Mouse (Mus musculus) CH12.LX (cell line): ENCODE results near the gene Atp1a1. TPM values are rescaled to one million over a fixed set of nuclear protein-coding genes. Genes with fewer than 3 reads are reported as not detected.

ENCODE experiments used
- DNase-seq: peaks from one replicate; pipeline ENCODE4 v3.0.0-alpha.2; 2013; ENCODE audit errors: extremely low read depth
- H3K27ac ChIP-seq: 2 replicates; pipeline ENCODE4 v1.5.1; 2012; ENCODE audit warnings: low read depth, mild to moderate bottlenecking, control low read depth, moderate library complexity; ENCODE audit not compliant: insufficient read depth
- H3K27me3 ChIP-seq: replicated peaks from 2 replicates; pipeline ENCODE3; 2012; ENCODE audit warnings: inconsistent platforms
- H3K36me3 ChIP-seq, 2 experiments: replicated peaks in 1 of 2; 2 replicates each; pipeline versions ENCODE3 to v1.6.1; 2012; ENCODE audit warnings: inconsistent platforms in 1 of 2, low read length in 1 of 2, mild to moderate bottlenecking in 1 of 2, mixed read lengths in 1 of 2, moderate library complexity in 1 of 2; ENCODE audit not compliant: control insufficient read depth in 1 of 2, insufficient read depth in 1 of 2
- H3K4me1 ChIP-seq, 2 experiments: 2 replicates each; pipeline ENCODE4 v1.6.1; 2012; ENCODE audit warnings: inconsistent platforms in 1 of 2, moderate library complexity in 1 of 2; ENCODE audit not compliant: insufficient read depth in 2 of 2, control insufficient read depth in 1 of 2
- H3K4me2 ChIP-seq: 2 replicates; pipeline ENCODE4 v1.6.1; 2012; ENCODE audit warnings: low read depth, mild to moderate bottlenecking, control low read depth; ENCODE audit not compliant: poor library complexity, insufficient read depth, severe bottlenecking
- H3K4me3 ChIP-seq, 3 experiments: fragments of 150-350 bp in 1 of 3; sonication (generic) in 1 of 3; replicated peaks in 1 of 3; 2 replicates each; pipeline versions ENCODE3 to v1.5.1; 2011 to 2012; ENCODE audit warnings: low read depth in 2 of 3, low read length in 2 of 3, mild to moderate bottlenecking in 2 of 3, moderate library complexity in 2 of 3, control low read depth in 1 of 3, improper control_type of control experiment in 1 of 3, inconsistent platforms in 1 of 3, mixed read lengths in 1 of 3; ENCODE audit not compliant: poor library complexity in 1 of 3
- H3K79me2 ChIP-seq: replicated peaks from 2 replicates; pipeline ENCODE4 v1.6.1; 2012; ENCODE audit warnings: mild to moderate bottlenecking, moderate library complexity; ENCODE audit not compliant: control insufficient read depth, poor library complexity, insufficient read depth, severe bottlenecking; ENCODE audit errors: extremely low read depth
- H3K9ac ChIP-seq: 2 replicates; pipeline ENCODE4 v1.6.1; 2012; ENCODE audit warnings: low read depth, mild to moderate bottlenecking, control low read depth, moderate library complexity; ENCODE audit not compliant: insufficient read depth
- H3K9me3 ChIP-seq: replicated peaks from 2 replicates; pipeline ENCODE3; 2012; ENCODE audit warnings: low read length, inconsistent platforms, mixed read lengths
- CHD2 ChIP-seq: IDR thresholded peaks from 2 replicates; pipeline ENCODE4 v1.6.1; 2011; ENCODE audit warnings: low read length, improper control_type of control experiment
- ELF1 ChIP-seq: IDR thresholded peaks from 2 replicates; pipeline ENCODE4 v1.6.1; 2014; ENCODE audit warnings: low read depth, mild to moderate bottlenecking, inconsistent platforms, low read length, improper control_type of control experiment
- EP300 ChIP-seq: IDR thresholded peaks from 2 replicates; pipeline ENCODE4 v1.6.1; 2011; ENCODE audit warnings: low read length, improper control_type of control experiment
- ETS1 ChIP-seq: conservative IDR thresholded peaks from 2 replicates; pipeline ENCODE4 v1.6.1; 2012; ENCODE audit warnings: low read depth, mild to moderate bottlenecking, inconsistent platforms, low read length, improper control_type of control experiment, moderate library complexity
- HCFC1 ChIP-seq: IDR thresholded peaks from 2 replicates; pipeline ENCODE4 v1.6.1; 2012; ENCODE audit warnings: low read depth, mild to moderate bottlenecking, inconsistent platforms, low read length, improper control_type of control experiment
- KAT2A ChIP-seq: IDR thresholded peaks from 2 replicates; pipeline ENCODE4 v1.6.1; 2012; ENCODE audit warnings: low read length, improper control_type of control experiment, inconsistent platforms; ENCODE audit not compliant: insufficient replicate concordance
- MAFK ChIP-seq: IDR thresholded peaks from 2 replicates; pipeline ENCODE4 v1.6.1; 2011; ENCODE audit warnings: low read length, improper control_type of control experiment; ENCODE audit not compliant: insufficient replicate concordance
- MAZ ChIP-seq: IDR thresholded peaks from 2 replicates; pipeline ENCODE4 v1.6.1; 2012; ENCODE audit warnings: low read depth, mild to moderate bottlenecking, inconsistent platforms, low read length, improper control_type of control experiment, moderate library complexity
- MEF2A ChIP-seq: IDR thresholded peaks from 2 replicates; pipeline ENCODE4 v1.6.1; 2014; ENCODE audit warnings: low read depth, mild to moderate bottlenecking, inconsistent platforms, low read length, improper control_type of control experiment, borderline replicate concordance
- MXI1 ChIP-seq: IDR thresholded peaks from 2 replicates; pipeline ENCODE4 v1.6.1; 2011; ENCODE audit warnings: mild to moderate bottlenecking, low read depth, low read length, improper control_type of control experiment
- NELFE ChIP-seq: IDR thresholded peaks from 2 replicates; pipeline ENCODE4 v1.6.1; 2011; ENCODE audit warnings: low read depth, low read length, improper control_type of control experiment
- NRF1 ChIP-seq: IDR thresholded peaks from 2 replicates; pipeline ENCODE4 v1.6.1; 2014; ENCODE audit warnings: low read depth, mild to moderate bottlenecking, inconsistent platforms, low read length, improper control_type of control experiment, moderate library complexity
- PAX5 ChIP-seq: IDR thresholded peaks from 2 replicates; pipeline ENCODE4 v1.6.1; 2012; ENCODE audit warnings: low read length, inconsistent platforms, mixed read lengths
- POLR2AphosphoS2 ChIP-seq: IDR thresholded peaks from 2 replicates; pipeline ENCODE4 v1.6.1; 2011; ENCODE audit warnings: low read depth, low read length, improper control_type of control experiment
- TBP ChIP-seq: conservative IDR thresholded peaks from 2 replicates; pipeline ENCODE4 v1.6.1; 2011; ENCODE audit warnings: low read depth, low read length, improper control_type of control experiment
- TCF12 ChIP-seq: IDR thresholded peaks from 2 replicates; pipeline ENCODE4 v1.6.1; 2014; ENCODE audit warnings: low read depth, mild to moderate bottlenecking, inconsistent platforms, low read length, improper control_type of control experiment
- USF2 ChIP-seq: conservative IDR thresholded peaks from 2 replicates; pipeline ENCODE4 v1.6.1; 2011; ENCODE audit warnings: low read depth, low read length, improper control_type of control experiment
- ZC3H11A ChIP-seq: IDR thresholded peaks from 2 replicates; pipeline ENCODE4 v1.6.1; 2012; ENCODE audit warnings: low read depth, mild to moderate bottlenecking, inconsistent platforms, low read length, improper control_type of control experiment
- ZKSCAN1 ChIP-seq: IDR thresholded peaks from 2 replicates; pipeline ENCODE4 v1.6.1; 2012; ENCODE audit warnings: low read depth, inconsistent platforms, low read length, improper control_type of control experiment, borderline replicate concordance
- ZNF384 ChIP-seq: IDR thresholded peaks from 2 replicates; pipeline ENCODE4 v1.6.1; 2012; ENCODE audit warnings: low read depth, low read length, improper control_type of control experiment, inconsistent platforms
- dilution Hi-C: fragments of 300-500 bp; cut with MboI; formaldehyde crosslinking; loops from 2 replicates; pipeline ENCODE4 v1.14.3; 2020; ENCODE audit warnings: low sequenced_read_pairs; ENCODE audit not compliant: extremely low pct_unique_long_range_greater_than_20kb, extremely low pct_ligation_motif_present
- in situ Hi-C: fragments of 300-500 bp; cut with MboI; formaldehyde crosslinking; loops from 3 replicates; pipeline ENCODE4 v1.14.3; 2019; ENCODE audit warnings: low sequenced_read_pairs, low pct_ligation_motif_present, low pct_unique_long_range_greater_than_20kb, mixed read lengths
- polyA plus RNA-seq: library from polyadenylated mRNA; unstranded; fragments of >175 nt; gene quantifications from 2 replicates; pipeline ENCODE4 v1.2.1, GENCODE M21; 2012; ENCODE audit warnings: low read depth; ENCODE audit not compliant: insufficient read length
- total RNA-seq, 2 experiments: library from RNA; depleted of rRNA; stranded (reverse); fragments of 300-350 nt in 1 of 2; fragments of >200 nt in 1 of 2; gene quantifications; 2 replicates each; pipeline ENCODE4 v1.2.3; 2012 to 2014

Atp1a1 gene
- total and polyA plus RNA-seq, 3 experiments, result 215 to 337 (median 219) TPM

DNA sequence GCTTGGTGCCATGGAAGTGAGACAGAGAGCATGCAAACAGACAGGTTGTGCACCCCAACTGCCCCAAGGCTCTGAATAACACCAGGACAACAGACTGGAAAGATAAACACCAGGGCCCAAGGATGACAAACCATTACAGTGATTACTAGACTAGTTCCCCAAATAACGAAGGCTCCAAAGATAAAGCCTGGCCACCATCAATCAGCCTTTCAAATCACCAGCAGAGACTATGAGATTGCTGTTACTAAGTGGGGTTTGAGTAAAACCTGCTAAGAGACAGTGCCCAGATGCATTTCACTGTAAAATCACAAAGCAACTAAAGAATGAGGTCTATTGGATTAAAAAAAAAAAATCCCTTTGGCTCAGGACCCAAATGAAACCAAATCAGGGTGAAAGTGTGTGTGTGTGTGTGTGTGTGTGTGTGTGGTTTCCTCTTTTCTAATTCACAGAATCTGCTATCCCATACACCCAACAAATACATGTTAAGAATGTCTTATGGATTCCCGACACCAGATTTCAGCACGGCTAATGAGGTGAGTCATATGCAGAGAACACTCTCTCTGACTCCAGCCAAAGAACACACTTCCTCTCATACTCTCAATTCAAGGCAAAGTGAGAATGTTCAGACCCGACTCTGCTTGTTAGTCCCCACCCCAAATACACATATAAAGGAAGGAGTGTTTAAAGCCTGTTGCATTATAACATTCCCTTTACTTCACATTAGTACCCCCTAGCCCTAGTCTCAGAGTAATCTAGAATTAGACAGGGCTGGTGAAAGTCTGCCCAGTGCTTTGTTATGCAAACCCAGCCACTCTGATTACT, 4.4 kb downstream of the Atp1a1 start (continued):
- TF ChIP-seq ZC3H11A, result no peak
- TF ChIP-seq PAX5, result no peak
- no peak for TF ChIP-seq NRF1
- no peak for TF ChIP-seq CHD2
- no peak for TF ChIP-seq HCFC1
- TF ChIP-seq ZNF384, result peak; percentile 60; the same call in 1 of the 2 replicates
- no peak for TF ChIP-seq MAFK
- peak; percentile 49 for TF ChIP-seq ETS1
- TF ChIP-seq EP300, result peak; percentile 86
- 0 out of 2 replicates have a peak, but pooled peaks have one; percentile 16 for TF ChIP-seq NELFE
- no peak for TF ChIP-seq TBP
- 0 out of 2 replicates have a peak, but pooled peaks have one; percentile 21 for TF ChIP-seq MAZ
- TF ChIP-seq MEF2A, result peak; percentile 32; the same call in 1 of the 2 replicates
- 0 out of 2 replicates have a peak, but pooled peaks have one; percentile 25 for TF ChIP-seq TCF12
- no peak for TF ChIP-seq MXI1
- no peak for TF ChIP-seq POLR2AphosphoS2
- no peak for TF ChIP-seq ZKSCAN1
- no peak for TF ChIP-seq USF2
- TF ChIP-seq, all 38 proteins: peak for 14

GRCm38 (mm10) chr3:101599191-101599919, 5.1 kb downstream of the Atp1a1 start:
- Histone ChIP-seq H3K27ac (no peak overlapping the region), H3K9me3 (no peaks in the 10 kb centered on the region), H3K27me3 (no peaks in the 10 kb centered on the region), H3K36me3 (peaks cover 10 to 23% of the 10 kb centered on the region in 2 experiments), H3K4me3 (no peak overlapping the region), H3K9ac (no peak overlapping the region), H3K79me2 (peaks cover 75% of the 10 kb centered on the region), H3K4me1 (peaks cover 29 to 81% of the 10 kb centered on the region in 2 experiments), H3K4me2 (no peak overlapping the region)
- DNase-seq, result no peak
- in situ Hi-C loops, result loop anchor here (10.0 kb wide), 1 partner anchor 205 kb away; no protein-coding TSS in a partner anchor
- dilution Hi-C loops, result no loop called here
- TF ChIP-seq KAT2A (no peak), ZKSCAN1 (no peak), MXI1 (no peak), EP300 (no peak), MEF2A (no peak), USF2 (no peak), ELF1 (no peak), ZNF384 (no peak)
